Mouse (Mus musculus): Measurements from ENCODE around the gene Ttyh1. TPM values are rescaled to one million over a fixed set of nuclear protein-coding genes. Genes with fewer than 3 reads are reported as not detected.
"Not testable (repeated sequence)": the region's sequence is repeated elsewhere in the genome, so short reads cannot be mapped to it uniquely, and the experiment has no call there.

The Ttyh1 gene
- polyA plus RNA-seq, 1 experiment from 2014 or later, result 181 TPM

- no peak overlapping the region for H3K4me2 ChIP-seq
These were observed 27.3 kb downstream of the Ttyh1 start for GRCm38 (mm10) chr7:4146241-4147180.

GRCm38 (mm10) chr7:4147371-4147770 lies 28.2 kb downstream of the Ttyh1 start:
- ATAC-seq (ENCODE audit: low FRiP score, low read depth), result no peak
- Histone ChIP-seq H3K4me1 (replicated peaks) (peaks cover 34% of the 10 kb centered on the region), H3K27ac (replicated peaks) (no peak overlapping the region), H3K36me3 (peaks cover 53% of the 10 kb centered on the region), H3K4me2 (no peak overlapping the region), H3K4me3 (no peak overlapping the region), H3K27me3 (peaks cover 15% of the 10 kb centered on the region), H3K9ac (no peak overlapping the region), H3K9me3 (no peaks in the 10 kb centered on the region)
- WGBS, result 89% methylated on average over 19 of the region's 20 CpGs

More at GRCm38 (mm10) chr7:4146241-4147180, 27.3 kb downstream of the Ttyh1 start:
- Histone ChIP-seq H3K9me3 (no peaks in the 10 kb centered on the region), H3K27me3 (peaks cover 8% of the 10 kb centered on the region), H3K4me1 (replicated peaks) (peaks cover 32% of the 10 kb centered on the region), H3K27ac (replicated peaks) (no peak overlapping the region), H3K4me3 (no peak overlapping the region), H3K9ac (no peak overlapping the region), H3K36me3 (peaks cover 62% of the 10 kb centered on the region)
- no peak for ATAC-seq (ENCODE audit: low FRiP score, low read depth)
- 92% methylated on average over 23 of the region's 23 CpGs for WGBS

GRCm38 (mm10) chr7:4147836-4148235 lies 28.6 kb downstream of the Ttyh1 start:
- WGBS, result 87% methylated on average over 4 of the region's 4 CpGs
- peaks cover 34% of the 10 kb centered on the region for H3K4me1 ChIP-seq (replicated peaks)

GRCm38 (mm10) chr7:4148341-4149208 lies 29.4 kb downstream of the Ttyh1 start:
- ATAC-seq (ENCODE audit: low FRiP score, low read depth), result peak; percentile 47
- Histone ChIP-seq H3K4me1 (replicated peaks) (peaks cover 34% of the 10 kb centered on the region), H3K27me3 (peaks cover 17% of the 10 kb centered on the region), H3K27ac (replicated peaks) (peak overlapping the region; percentile 94), H3K36me3 (peaks cover 41% of the 10 kb centered on the region), H3K9ac (peak overlapping the region; percentile 73), H3K4me2 (peak overlapping the region; percentile 93), H3K9me3 (no peaks in the 10 kb centered on the region), H3K4me3 (peak overlapping the region; percentile 64)
- WGBS, result 24% methylated on average over 18 of the region's 18 CpGs

More at GRCm38 (mm10) chr7:4147836-4148235, 28.6 kb downstream of the Ttyh1 start:
- H3K9me3 ChIP-seq, result no peaks in the 10 kb centered on the region
- no peak for ATAC-seq (ENCODE audit: low FRiP score, low read depth)
- H3K9ac ChIP-seq, result no peak overlapping the region
- no peak overlapping the region for H3K27ac ChIP-seq (replicated peaks)
- H3K36me3 ChIP-seq, result peaks cover 48% of the 10 kb centered on the region
- H3K27me3 ChIP-seq, result peaks cover 15% of the 10 kb centered on the region
- 0 out of 2 replicates have a peak overlapping the region, but pooled peaks have one; percentile 93 for H3K4me2 ChIP-seq
- no peak overlapping the region for H3K4me3 ChIP-seq

GRCm38 (mm10) chr7:4149209-4150054 lies 30.2 kb downstream of the Ttyh1 start:
- Histone ChIP-seq H3K4me2 (peak overlapping the region; percentile 93), H3K27me3 (peaks cover 20% of the 10 kb centered on the region), H3K4me1 (replicated peaks) (peaks cover 34% of the 10 kb centered on the region), H3K4me3 (peak overlapping the region; percentile 64), H3K27ac (replicated peaks) (peak overlapping the region; percentile 94), H3K36me3 (peaks cover 32% of the 10 kb centered on the region), H3K9me3 (no peaks in the 10 kb centered on the region), H3K9ac (peak overlapping the region; percentile 73)
- ATAC-seq (ENCODE audit: low FRiP score, low read depth), result peak; percentile 75
- under 1% methylated on average over 64 of the region's 64 CpGs for WGBS

GRCm38 (mm10) chr7:4150059-4150541 lies 30.9 kb downstream of the Ttyh1 start, which contains the start of gene Leng9:
Gene Leng9 (minus strand): TSS chr7:4150374.
- H3K27me3 ChIP-seq, result peaks cover 20% of the 10 kb centered on the region
- 1% methylated on average over 14 of the region's 14 CpGs for WGBS
- peak within 1 kb of the TSS; percentile 94 for H3K27ac ChIP-seq (replicated peaks)
- H3K4me3 ChIP-seq, result peak within 1 kb of the TSS; percentile 64
- H3K36me3 ChIP-seq, result peaks cover 26% of the 10 kb centered on the region
- no peaks in the 10 kb centered on the region for H3K9me3 ChIP-seq
- peak; percentile 35 for ATAC-seq (ENCODE audit: low FRiP score, low read depth)
- H3K9ac ChIP-seq, result peak within 1 kb of the TSS; percentile 73
- H3K4me1 ChIP-seq (replicated peaks), result peaks cover 34% of the 10 kb centered on the region
- H3K4me2 ChIP-seq, result peak within 1 kb of the TSS; percentile 93

GRCm38 (mm10) chr7:4150811-4151221 lies 31.6 kb downstream of the Ttyh1 start:
- peak; percentile 42 for ATAC-seq (ENCODE audit: low FRiP score, low read depth)
- Histone ChIP-seq H3K4me1 (replicated peaks) (peaks cover 34% of the 10 kb centered on the region), H3K9ac (peak overlapping the region; percentile 73; the same call in 1 of the 2 replicates), H3K27ac (replicated peaks) (no peak overlapping the region), H3K4me2 (peak overlapping the region; percentile 93), H3K27me3 (peaks cover 20% of the 10 kb centered on the region), H3K9me3 (no peaks in the 10 kb centered on the region), H3K4me3 (peak overlapping the region; percentile 64), H3K36me3 (peaks cover 19% of the 10 kb centered on the region)
- 6% methylated on average over 14 of the region's 14 CpGs for WGBS

- Histone ChIP-seq H3K4me2 (peak overlapping the region; percentile 93), H3K27me3 (peaks cover 20% of the 10 kb centered on the region), H3K9me3 (no peaks in the 10 kb centered on the region), H3K9ac (peak overlapping the region; percentile 73), H3K27ac (replicated peaks) (no peak overlapping the region), H3K36me3 (peaks cover 14% of the 10 kb centered on the region), H3K4me3 (peak overlapping the region; percentile 64), H3K4me1 (replicated peaks) (peaks cover 34% of the 10 kb centered on the region)
- 12% methylated on average over 22 of the region's 22 CpGs for WGBS
- peak; percentile 36 for ATAC-seq (ENCODE audit: low FRiP score, low read depth)
These were observed 32.0 kb downstream of the Ttyh1 start for GRCm38 (mm10) chr7:4151241-4151640.

- Histone ChIP-seq H3K4me2 (no peak overlapping the region), H3K27me3 (peaks cover 20% of the 10 kb centered on the region), H3K4me1 (replicated peaks) (peaks cover 21% of the 10 kb centered on the region), H3K4me3 (no peak overlapping the region), H3K36me3 (no peaks in the 10 kb centered on the region), H3K9me3 (no peaks in the 10 kb centered on the region), H3K27ac (replicated peaks) (no peak overlapping the region), H3K9ac (no peak overlapping the region)
- ATAC-seq (ENCODE audit: low FRiP score, low read depth), result no peak
- 68% methylated on average over 5 of the region's 5 CpGs for WGBS
These were observed 35.1 kb downstream of the Ttyh1 start for GRCm38 (mm10) chr7:4154356-4154755.

- no peak overlapping the region for H3K4me3 ChIP-seq
- ATAC-seq (ENCODE audit: low FRiP score, low read depth), result no peak
- 28% methylated on average over 4 of the region's 4 CpGs for WGBS
These were observed 35.8 kb downstream of the Ttyh1 start for GRCm38 (mm10) chr7:4154976-4155375.

GRCm38 (mm10) chr7:4161596-4161995 lies 42.4 kb downstream of the Ttyh1 start:
- H3K36me3 ChIP-seq; H3K27ac ChIP-seq (replicated peaks); H3K9ac ChIP-seq; ATAC-seq (ENCODE audit: low FRiP score, low read depth); H3K9me3 ChIP-seq; H3K4me2 ChIP-seq; H3K27me3 ChIP-seq; H3K4me3 ChIP-seq: not testable (repeated sequence)
- 98% methylated on average over 4 of the region's 4 CpGs for WGBS
- H3K4me1 ChIP-seq (replicated peaks), result peaks cover 16% of the 10 kb centered on the region

More at GRCm38 (mm10) chr7:4154976-4155375, 35.8 kb downstream of the Ttyh1 start:
- Histone ChIP-seq H3K9ac (no peak overlapping the region), H3K27me3 (peaks cover 20% of the 10 kb centered on the region), H3K9me3 (no peaks in the 10 kb centered on the region), H3K4me1 (replicated peaks) (peaks cover 17% of the 10 kb centered on the region), H3K36me3 (no peaks in the 10 kb centered on the region), H3K4me2 (no peak overlapping the region), H3K27ac (replicated peaks) (no peak overlapping the region)
